Mouse (Mus musculus) megakaryocyte, embryonic 14.5 days (primary cell): ENCODE data around the gene Itpk1. TPM values are rescaled to one million over a fixed set of nuclear protein-coding genes. Genes with fewer than 3 reads are reported as not detected.

Experiments used
- H3K27me3 ChIP-seq: replicated peaks from 2 replicates; pipeline ENCODE3; 2012; ENCODE audit warnings: inconsistent platforms
- H3K36me3 ChIP-seq: replicated peaks from 2 replicates; pipeline ENCODE3; 2012; ENCODE audit warnings: low read length, inconsistent platforms, mixed read lengths
- H3K4me1 ChIP-seq: 2 replicates; pipeline ENCODE4 v1.6.1; 2012; ENCODE audit warnings: inconsistent platforms
- H3K4me3 ChIP-seq: replicated peaks from 2 replicates; pipeline ENCODE3; 2012; ENCODE audit warnings: moderate library complexity, mild to moderate bottlenecking, inconsistent platforms
- H3K9me3 ChIP-seq: 2 replicates; pipeline ENCODE4 v1.6.1; 2012; ENCODE audit warnings: inconsistent platforms
- FLI1 ChIP-seq: IDR thresholded peaks from 2 replicates; pipeline ENCODE4 v1.6.1; 2012; ENCODE audit warnings: low read length, inconsistent platforms, mixed read lengths
- GATA1 ChIP-seq: IDR thresholded peaks from 3 replicates; pipeline ENCODE4 v1.6.1; 2012; ENCODE audit warnings: mixed read lengths, low read length, inconsistent platforms, borderline replicate concordance
- polyA plus RNA-seq: library from polyadenylated mRNA; stranded (reverse); fragments of >175 nt; gene quantifications from 2 replicates; pipeline ENCODE4 v1.2.3, GENCODE M21; 2012; ENCODE audit warnings: low replicate concordance; ENCODE audit not compliant: insufficient read depth

Gene Itpk1
- polyA plus RNA-seq, 1 experiment: 19.2 TPM

GRCm38 (mm10) chr12:102616843-102617519 lies 87.7 kb downstream of the Itpk1 start:
- H3K4me3 ChIP-seq: no peak overlapping the region
- H3K4me1 ChIP-seq: peaks cover 61% of the 10 kb centered on the region
- no peaks in the 10 kb centered on the region for H3K27me3 ChIP-seq
- H3K9me3 ChIP-seq: no peaks in the 10 kb centered on the region
- TF ChIP-seq GATA1 (no peak), FLI1 (no peak)
- peaks cover 35% of the 10 kb centered on the region for H3K36me3 ChIP-seq

GRCm38 (mm10) chr12:102616201-102616600 lies 88.5 kb downstream of the Itpk1 start:
- H3K4me1 ChIP-seq: peaks cover 68% of the 10 kb centered on the region
- no peaks in the 10 kb centered on the region for H3K27me3 ChIP-seq
- peaks cover 33% of the 10 kb centered on the region for H3K36me3 ChIP-seq
- no peak for TF ChIP-seq GATA1
- H3K9me3 ChIP-seq: no peaks in the 10 kb centered on the region
- H3K4me3 ChIP-seq: no peak overlapping the region

- Histone ChIP-seq H3K4me1 (peaks cover 54% of the 10 kb centered on the region), H3K36me3 (peaks cover 42% of the 10 kb centered on the region), H3K4me3 (no peak overlapping the region), H3K9me3 (no peaks in the 10 kb centered on the region), H3K27me3 (no peaks in the 10 kb centered on the region)
- no peak for TF ChIP-seq FLI1
Measured at GRCm38 (mm10) chr12:102613411-102613810, 91.3 kb downstream of the Itpk1 start.

GRCm38 (mm10) chr12:102612431-102612830 lies 92.3 kb downstream of the Itpk1 start:
- Histone ChIP-seq H3K36me3 (peaks cover 46% of the 10 kb centered on the region), H3K4me3 (peak overlapping the region; percentile 48), H3K27me3 (no peaks in the 10 kb centered on the region), H3K4me1 (peaks cover 56% of the 10 kb centered on the region), H3K9me3 (no peaks in the 10 kb centered on the region)
- no peak for TF ChIP-seq GATA1

- TF ChIP-seq GATA1 (no peak), FLI1 (no peak)
- Histone ChIP-seq H3K4me3 (no peak overlapping the region), H3K4me1 (peaks cover 51% of the 10 kb centered on the region), H3K9me3 (no peaks in the 10 kb centered on the region), H3K27me3 (no peaks in the 10 kb centered on the region), H3K36me3 (peaks cover 57% of the 10 kb centered on the region)
Measured at GRCm38 (mm10) chr12:102610927-102611326, 93.8 kb downstream of the Itpk1 start.

- Histone ChIP-seq H3K27me3 (no peaks in the 10 kb centered on the region), H3K4me3 (no peak overlapping the region), H3K36me3 (peaks cover 77% of the 10 kb centered on the region), H3K9me3 (no peaks in the 10 kb centered on the region), H3K4me1 (peaks cover 40% of the 10 kb centered on the region)
- no peak for TF ChIP-seq FLI1
- TF ChIP-seq GATA1: no peak
Measured at GRCm38 (mm10) chr12:102607808-102608517, 96.8 kb downstream of the Itpk1 start.

GRCm38 (mm10) chr12:102607066-102607465 lies 97.7 kb downstream of the Itpk1 start:
- Histone ChIP-seq H3K27me3 (no peaks in the 10 kb centered on the region), H3K9me3 (no peaks in the 10 kb centered on the region), H3K4me1 (peaks cover 39% of the 10 kb centered on the region), H3K36me3 (peaks cover 85% of the 10 kb centered on the region), H3K4me3 (no peak overlapping the region)
- TF ChIP-seq FLI1 (no peak), GATA1 (no peak)

- Histone ChIP-seq H3K36me3 (peaks cover 81% of the 10 kb centered on the region), H3K9me3 (no peaks in the 10 kb centered on the region), H3K27me3 (no peaks in the 10 kb centered on the region), H3K4me3 (no peak overlapping the region), H3K4me1 (peaks cover 28% of the 10 kb centered on the region)
- no peak for TF ChIP-seq GATA1
- no peak for TF ChIP-seq FLI1
Measured at GRCm38 (mm10) chr12:102605607-102606006, 99.1 kb downstream of the Itpk1 start.

- Histone ChIP-seq H3K9me3 (peaks cover 6% of the 10 kb centered on the region; the same call in 1 of the 2 replicates), H3K4me1 (peaks cover 27% of the 10 kb centered on the region), H3K4me3 (no peak overlapping the region), H3K36me3 (peaks cover 77% of the 10 kb centered on the region), H3K27me3 (no peaks in the 10 kb centered on the region)
- TF ChIP-seq GATA1: no peak
- TF ChIP-seq FLI1: no peak
Measured at GRCm38 (mm10) chr12:102602255-102603041, 102.3 kb downstream of the Itpk1 start.

GRCm38 (mm10) chr12:102601847-102602246 lies 102.9 kb downstream of the Itpk1 start:
- Histone ChIP-seq H3K4me1 (peaks cover 23% of the 10 kb centered on the region), H3K27me3 (no peaks in the 10 kb centered on the region), H3K9me3 (peaks cover 6% of the 10 kb centered on the region; the same call in 1 of the 2 replicates), H3K4me3 (no peak overlapping the region), H3K36me3 (peaks cover 75% of the 10 kb centered on the region)
- TF ChIP-seq GATA1 (no peak), FLI1 (no peak)
